Mouse (Mus musculus): ENCODE data around the gene Sprr2a3. TPM values are rescaled to one million over a fixed set of nuclear protein-coding genes. Genes with fewer than 3 reads are reported as not detected.
"Not testable (repeated sequence)": the region's sequence is repeated elsewhere in the genome, so short reads cannot be mapped to it uniquely, and the experiment has no call there.

Gene Sprr2a3
- polyA plus RNA-seq, 1 experiment: 4.7 TPM

- no CpG with 5 or more reads among the region's 4 CpGs for WGBS
- DNase-seq; H3K4me1 ChIP-seq (ENCODE audit: control insufficient read depth, insufficient read depth, low read length); H3K27ac ChIP-seq (ENCODE audit: insufficient read depth, low read depth, low read length); H3K27me3 ChIP-seq (replicated peaks; ENCODE audit: control insufficient read depth, insufficient read depth, low read length); H3K36me3 ChIP-seq (ENCODE audit: control insufficient read depth, insufficient read depth, low read length); H3K4me3 ChIP-seq (ENCODE audit: insufficient read depth, low read depth, low read length): not testable (repeated sequence)
Measured at GRCm38 (mm10) chr3:92271414-92271985, 13.7 kb upstream of the Sprr2a3 start.

DNA sequence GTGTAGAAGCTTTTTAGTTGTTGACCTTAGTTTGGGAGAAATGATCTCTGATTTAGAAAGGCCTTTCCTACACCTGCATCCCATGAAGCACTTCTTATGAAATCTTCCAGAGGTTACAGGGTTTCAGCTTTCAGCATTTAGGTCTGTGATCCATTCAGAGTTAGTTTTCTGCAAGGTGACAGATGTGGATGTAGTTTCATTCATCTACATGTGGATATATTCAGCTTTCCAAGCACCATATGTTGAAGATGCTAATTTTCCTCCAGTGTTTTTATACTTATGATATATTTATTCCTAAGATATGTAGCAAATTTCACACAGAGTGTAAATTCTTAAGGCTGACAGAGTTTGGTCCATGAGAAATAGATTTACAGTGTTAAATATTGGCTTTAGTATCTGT lies 11.7 kb upstream of the Sprr2a3 start:
- H3K36me3 ChIP-seq (ENCODE audit: control insufficient read depth, insufficient read depth, low read length); H3K4me3 ChIP-seq (ENCODE audit: insufficient read depth, low read depth, low read length); H3K27ac ChIP-seq (ENCODE audit: insufficient read depth, low read depth, low read length); DNase-seq; H3K4me1 ChIP-seq (ENCODE audit: control insufficient read depth, insufficient read depth, low read length); H3K27me3 ChIP-seq (replicated peaks; ENCODE audit: control insufficient read depth, insufficient read depth, low read length): not testable (repeated sequence)

DNA sequence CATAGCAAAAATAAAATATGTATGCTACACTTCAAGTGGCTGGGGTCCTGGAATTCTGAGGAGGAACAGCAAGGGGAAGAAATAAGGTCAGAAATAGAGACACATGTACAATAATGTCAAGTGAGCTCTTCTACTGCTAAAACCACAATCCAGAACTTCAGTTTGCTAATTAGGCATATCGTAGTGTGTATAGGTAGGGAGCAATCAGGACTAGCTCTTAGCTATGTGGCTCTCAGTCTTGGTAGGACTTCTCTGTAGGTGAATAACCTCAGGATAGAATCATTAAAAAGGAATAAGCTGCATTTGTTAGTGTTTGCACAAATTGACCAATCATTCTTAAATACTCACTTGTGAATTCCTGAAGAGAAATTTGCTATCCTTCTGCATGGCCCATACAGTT lies 11.2 kb upstream of the Sprr2a3 start:
- H3K36me3 ChIP-seq (ENCODE audit: control insufficient read depth, insufficient read depth, low read length); H3K4me3 ChIP-seq (ENCODE audit: insufficient read depth, low read depth, low read length); H3K27ac ChIP-seq (ENCODE audit: insufficient read depth, low read depth, low read length); H3K27me3 ChIP-seq (replicated peaks; ENCODE audit: control insufficient read depth, insufficient read depth, low read length); H3K4me1 ChIP-seq (ENCODE audit: control insufficient read depth, insufficient read depth, low read length); DNase-seq: not testable (repeated sequence)
- no CpG with 5 or more reads among the region's 1 CpGs for WGBS

DNA sequence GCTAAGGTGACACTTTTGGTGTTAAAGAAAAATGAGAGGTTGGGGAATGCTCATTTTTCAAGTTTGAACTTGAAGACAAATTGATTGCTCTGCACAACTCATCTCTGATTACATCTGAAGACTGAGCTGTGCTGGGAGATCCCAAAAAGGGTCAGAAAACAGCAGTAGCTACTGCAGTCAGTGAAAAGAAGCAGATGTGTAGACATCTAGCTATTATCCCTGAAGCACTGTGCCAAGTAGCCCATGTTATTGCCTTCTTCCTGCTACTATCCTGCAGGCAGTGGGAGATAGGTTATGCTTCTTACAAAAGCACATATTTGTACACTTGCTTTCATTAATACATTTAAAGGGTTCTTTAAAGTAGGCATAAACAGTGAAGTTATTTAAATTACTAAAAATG lies 5.6 kb upstream of the Sprr2a3 start:
- not testable (repeated sequence) for H3K4me1 ChIP-seq (ENCODE audit: control insufficient read depth, insufficient read depth, low read length); H3K27ac ChIP-seq (ENCODE audit: insufficient read depth, low read depth, low read length); H3K36me3 ChIP-seq (ENCODE audit: control insufficient read depth, insufficient read depth, low read length); DNase-seq; H3K27me3 ChIP-seq (replicated peaks; ENCODE audit: control insufficient read depth, insufficient read depth, low read length); H3K4me3 ChIP-seq (ENCODE audit: insufficient read depth, low read depth, low read length)

DNA sequence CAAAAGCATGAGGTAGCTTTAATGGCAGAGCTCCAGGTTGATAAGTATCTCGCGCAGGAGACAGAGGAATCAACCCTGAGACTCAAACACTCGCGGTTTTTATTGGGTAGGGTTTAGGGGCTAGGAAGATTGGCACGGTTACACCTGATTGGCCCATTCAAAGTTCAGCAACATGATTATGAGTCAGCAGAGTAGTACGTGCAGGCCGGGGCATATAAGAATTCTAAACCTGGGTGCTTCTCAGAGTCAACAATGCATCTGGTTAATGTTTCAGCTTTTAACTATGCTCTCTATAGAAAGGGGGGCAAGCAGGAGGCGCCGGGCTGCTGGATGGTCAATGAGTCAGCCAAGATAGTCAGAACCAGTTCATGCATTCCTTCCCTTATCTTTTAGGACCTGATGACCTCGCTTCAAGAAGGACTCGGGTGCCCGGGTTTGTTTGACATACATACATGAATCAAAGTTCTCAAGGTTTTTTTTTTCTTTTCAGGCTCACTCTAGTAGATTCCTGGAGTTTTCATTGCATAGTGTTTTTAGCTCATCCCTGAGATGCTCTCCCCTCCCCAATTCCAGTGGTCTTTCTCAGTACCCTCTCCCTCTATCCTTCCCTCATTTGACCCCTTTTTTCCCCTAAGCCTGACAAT lies 4.1 kb upstream of the Sprr2a3 start:
- H3K27ac ChIP-seq (ENCODE audit: insufficient read depth, low read depth, low read length); H3K36me3 ChIP-seq (ENCODE audit: control insufficient read depth, insufficient read depth, low read length); H3K27me3 ChIP-seq (replicated peaks; ENCODE audit: control insufficient read depth, insufficient read depth, low read length); H3K4me1 ChIP-seq (ENCODE audit: control insufficient read depth, insufficient read depth, low read length); H3K4me3 ChIP-seq (ENCODE audit: insufficient read depth, low read depth, low read length); DNase-seq: not testable (repeated sequence)
- 36% methylated on average over 5 of the region's 12 CpGs for WGBS

- DNase-seq; H3K4me3 ChIP-seq (ENCODE audit: insufficient read depth, low read depth, low read length); H3K4me1 ChIP-seq (ENCODE audit: control insufficient read depth, insufficient read depth, low read length); H3K27me3 ChIP-seq (replicated peaks; ENCODE audit: control insufficient read depth, insufficient read depth, low read length); H3K27ac ChIP-seq (ENCODE audit: insufficient read depth, low read depth, low read length); H3K36me3 ChIP-seq (ENCODE audit: control insufficient read depth, insufficient read depth, low read length): not testable (repeated sequence)
- 71% methylated on average over 4 of the region's 6 CpGs for WGBS
Measured at GRCm38 (mm10) chr3:92288489-92288888, 3.3 kb downstream of the Sprr2a3 start.

- TF ChIP-seq POLR2A (IDR thresholded peaks at IDR 0.05; ENCODE audit: low read depth, low read length) (no peak), CTCF (conservative IDR thresholded peaks at IDR 0.05; ENCODE audit: insufficient read depth, insufficient read length, low read depth, low read length) (no peak)
- no peak overlapping the region for H3K27ac ChIP-seq (ENCODE audit: insufficient read depth, low read depth, low read length)
- H3K4me1 ChIP-seq (ENCODE audit: control insufficient read depth, insufficient read depth, low read length): no peaks in the 10 kb centered on the region
- no peaks in the 10 kb centered on the region for H3K36me3 ChIP-seq (ENCODE audit: control insufficient read depth, insufficient read depth, low read length)
- DNase-seq: no peak
- H3K4me3 ChIP-seq (ENCODE audit: insufficient read depth, low read depth, low read length): no peak overlapping the region
- H3K27me3 ChIP-seq (replicated peaks; ENCODE audit: control insufficient read depth, insufficient read depth, low read length): no peaks in the 10 kb centered on the region
- 93% methylated on average over 1 of the region's 1 CpGs for WGBS
Measured at GRCm38 (mm10) chr3:92307406-92307805, 22.2 kb downstream of the Sprr2a3 start.

- 81% methylated on average over 2 of the region's 2 CpGs for WGBS
Measured at GRCm38 (mm10) chr3:92316320-92316719, 31.1 kb downstream of the Sprr2a3 start, which contains the start of gene Sprr2b. Sprr2b (plus strand) TSS chr3:92316620.

More at GRCm38 (mm10) chr3:92316320-92316719, 31.1 kb downstream of the Sprr2a3 start, which contains the start of gene Sprr2b:
- no peak within 1 kb of the TSS for H3K27ac ChIP-seq (ENCODE audit: insufficient read depth, low read depth, low read length)
- H3K4me1 ChIP-seq (ENCODE audit: control insufficient read depth, insufficient read depth, low read length): no peaks in the 10 kb centered on the region
- no peaks in the 10 kb centered on the region for H3K36me3 ChIP-seq (ENCODE audit: control insufficient read depth, insufficient read depth, low read length)
- H3K4me3 ChIP-seq (ENCODE audit: insufficient read depth, low read depth, low read length): no peak within 1 kb of the TSS
- H3K27me3 ChIP-seq (replicated peaks; ENCODE audit: control insufficient read depth, insufficient read depth, low read length): no peaks in the 10 kb centered on the region
- TF ChIP-seq POLR2A (IDR thresholded peaks at IDR 0.05; ENCODE audit: low read depth, low read length): no peak
- TF ChIP-seq CTCF (conservative IDR thresholded peaks at IDR 0.05; ENCODE audit: insufficient read depth, insufficient read length, low read depth, low read length): no peak
- DNase-seq: no peak
